Mouse (Mus musculus) heart, postnatal 0 days (tissue): ENCODE data around the gene Ckb.

Experiments used
- CTCF ChIP-seq: IDR thresholded peaks from 2 replicates; pipeline ENCODE4 v1.5.1; 2016; ENCODE audit warnings: antibody characterized with exemption, control low read depth, low read depth
- EP300 ChIP-seq: IDR thresholded peaks from 2 replicates; pipeline ENCODE4 v1.6.1; 2016; ENCODE audit warnings: antibody characterized with exemption, low read depth

- TF ChIP-seq EP300 (no peak), CTCF (no peak)
These were observed 1.7 kb downstream of the Ckb start for GRCm38 (mm10) chr12:111670371-111670971.
